Mouse (Mus musculus) myocyte (in vitro differentiated cells): ENCODE data around the gene Mki67. TPM values are rescaled to one million over a fixed set of nuclear protein-coding genes. Genes with fewer than 3 reads are reported as not detected.

Experiments used
- H3K27me3 ChIP-seq: one replicate; pipeline ENCODE4 v1.6.1; 2011; ENCODE audit not compliant: control insufficient read depth, insufficient read depth, insufficient read length
- H3K36me3 ChIP-seq: one replicate; pipeline ENCODE4 v1.6.1; 2011; ENCODE audit not compliant: control insufficient read depth, insufficient read depth
- H3K4me2 ChIP-seq: one replicate; pipeline ENCODE4 v1.6.1; 2011; ENCODE audit warnings: low read depth, control low read depth
- H3K4me3 ChIP-seq: one replicate; pipeline ENCODE4 v1.5.1; 2011; ENCODE audit warnings: mild to moderate bottlenecking, control low read depth, moderate library complexity
- H3K79me2 ChIP-seq: one replicate; pipeline ENCODE4 v1.6.1; 2011; ENCODE audit not compliant: control insufficient read depth, insufficient read depth
- H3ac ChIP-seq: one replicate; pipeline ENCODE4 v1.6.1; 2011; ENCODE audit not compliant: control insufficient read depth, insufficient read length
- CEBPB ChIP-seq: IDR thresholded peaks from 2 replicates; pipeline ENCODE4 v1.6.1; 2011; ENCODE audit warnings: mild to moderate bottlenecking, moderate library complexity; ENCODE audit not compliant: poor library complexity, insufficient read depth, severe bottlenecking
- E2F4 ChIP-seq: IDR thresholded peaks from one replicate; pipeline ENCODE4 v1.6.1; 2011; ENCODE audit warnings: mild to moderate bottlenecking, control low read depth, moderate library complexity; ENCODE audit not compliant: insufficient read depth
- MAX ChIP-seq: IDR thresholded peaks from one replicate; pipeline ENCODE4 v1.6.1; 2011; ENCODE audit warnings: low read depth, mild to moderate bottlenecking, control low read depth
- MYOD1 ChIP-seq, 3 experiments: IDR thresholded peaks; one replicate each; pipeline ENCODE4 v1.6.1; 2011; ENCODE audit warnings: control low read depth in 2 of 3, low read depth in 2 of 3, mild to moderate bottlenecking in 2 of 3, moderate library complexity in 1 of 3; ENCODE audit not compliant: insufficient read length in 2 of 3, control insufficient read depth in 1 of 3
- MYOG ChIP-seq, 3 experiments: IDR thresholded peaks; one replicate each; pipeline ENCODE4 v1.6.1; 2011; ENCODE audit warnings: control low read depth in 2 of 3, low read depth in 2 of 3, mild to moderate bottlenecking in 2 of 3; ENCODE audit not compliant: insufficient read length in 2 of 3, control insufficient read depth in 1 of 3, insufficient read depth in 1 of 3
- POLR2A ChIP-seq: IDR thresholded peaks from one replicate; pipeline ENCODE4 v1.6.1; 2011; ENCODE audit warnings: low read depth, mild to moderate bottlenecking, control low read depth, moderate library complexity; ENCODE audit not compliant: insufficient read length
- POLR2AphosphoS2 ChIP-seq: IDR thresholded peaks from one replicate; pipeline ENCODE4 v1.6.1; 2011; ENCODE audit warnings: low read depth, control low read depth; ENCODE audit not compliant: insufficient read length
- REST ChIP-seq: IDR thresholded peaks from one replicate; pipeline ENCODE4 v1.6.1; 2011; ENCODE audit warnings: mild to moderate bottlenecking, control low read depth, moderate library complexity; ENCODE audit not compliant: insufficient read depth, insufficient read length
- SRF ChIP-seq: IDR thresholded peaks from one replicate; pipeline ENCODE4 v1.6.1; 2011; ENCODE audit warnings: low read depth; ENCODE audit not compliant: control insufficient read depth, insufficient read length
- TCF12 ChIP-seq: IDR thresholded peaks from one replicate; pipeline ENCODE4 v1.6.1; 2011; ENCODE audit warnings: mild to moderate bottlenecking, control low read depth; ENCODE audit not compliant: poor library complexity, insufficient read depth, severe bottlenecking
- TCF3 ChIP-seq: IDR thresholded peaks from one replicate; pipeline ENCODE4 v1.6.1; 2011; ENCODE audit warnings: low read depth, control low read depth; ENCODE audit not compliant: insufficient read length
- USF1 ChIP-seq: IDR thresholded peaks from one replicate; pipeline ENCODE4 v1.6.1; 2011; ENCODE audit warnings: low read depth, mild to moderate bottlenecking, control low read depth, moderate library complexity
- polyA plus RNA-seq: library from polyadenylated mRNA; unstranded; fragments of >200 nt; fragmentation: generic; extraction: Trizol; gene quantifications from one replicate; pipeline ENCODE4 v1.2.1, GENCODE M21; 2012; ENCODE audit warnings: missing spikeins

Gene Mki67
- polyA plus RNA-seq, 1 experiment = 6.8 TPM

GRCm38 (mm10) chr7:135740453-135740852 is 24.3 kb upstream of the Mki67 start:
- Histone ChIP-seq H3K27me3 (no peaks in the 10 kb centered on the region), H3K36me3 (no peaks in the 10 kb centered on the region), H3K4me2 (no peak overlapping the region), H3ac (no peak overlapping the region), H3K79me2 (no peaks in the 10 kb centered on the region), H3K4me3 (no peak overlapping the region)
- TF ChIP-seq SRF (no peak), CEBPB (no peak), TCF12 (no peak), MYOD1 (IDR thresholded peaks at IDR 0.05; ENCODE audit: control insufficient read depth in 1 of 3, insufficient read length in 2 of 3, low read depth in 2 of 3) (no peak), TCF3 (no peak), MAX (no peak), POLR2A (no peak)

GRCm38 (mm10) chr7:135736581-135736886 is 20.4 kb upstream of the Mki67 start:
- Histone ChIP-seq H3ac (no peak overlapping the region), H3K4me2 (no peak overlapping the region), H3K27me3 (no peaks in the 10 kb centered on the region), H3K36me3 (no peaks in the 10 kb centered on the region), H3K79me2 (no peaks in the 10 kb centered on the region), H3K4me3 (no peak overlapping the region)
- TF ChIP-seq TCF3 = no peak
- no peak for TF ChIP-seq TCF12
- TF ChIP-seq MYOD1 (IDR thresholded peaks at IDR 0.05; ENCODE audit: control insufficient read depth in 1 of 3, insufficient read length in 2 of 3, low read depth in 2 of 3) = no peak

- TF ChIP-seq MAX (no peak), SRF (no peak), REST (no peak), E2F4 (no peak), TCF3 (no peak)
- Histone ChIP-seq H3ac (no peak overlapping the region), H3K27me3 (no peaks in the 10 kb centered on the region), H3K4me2 (no peak overlapping the region), H3K4me3 (no peak overlapping the region), H3K79me2 (no peaks in the 10 kb centered on the region), H3K36me3 (no peaks in the 10 kb centered on the region)
Measured at GRCm38 (mm10) chr7:135735691-135736580, 19.8 kb upstream of the Mki67 start.

- H3K4me3 ChIP-seq = no peak overlapping the region
- TF ChIP-seq MAX = no peak
- TF ChIP-seq POLR2AphosphoS2 = no peak
- TF ChIP-seq TCF12 = no peak
- TF ChIP-seq TCF3 = no peak
- TF ChIP-seq USF1 = no peak
- no peak for TF ChIP-seq SRF
- H3K4me2 ChIP-seq = no peak overlapping the region
- no peak overlapping the region for H3ac ChIP-seq
- H3K36me3 ChIP-seq = no peaks in the 10 kb centered on the region
- no peaks in the 10 kb centered on the region for H3K79me2 ChIP-seq
- no peaks in the 10 kb centered on the region for H3K27me3 ChIP-seq
Measured at GRCm38 (mm10) chr7:135734911-135735646, 18.9 kb upstream of the Mki67 start.

DNA sequence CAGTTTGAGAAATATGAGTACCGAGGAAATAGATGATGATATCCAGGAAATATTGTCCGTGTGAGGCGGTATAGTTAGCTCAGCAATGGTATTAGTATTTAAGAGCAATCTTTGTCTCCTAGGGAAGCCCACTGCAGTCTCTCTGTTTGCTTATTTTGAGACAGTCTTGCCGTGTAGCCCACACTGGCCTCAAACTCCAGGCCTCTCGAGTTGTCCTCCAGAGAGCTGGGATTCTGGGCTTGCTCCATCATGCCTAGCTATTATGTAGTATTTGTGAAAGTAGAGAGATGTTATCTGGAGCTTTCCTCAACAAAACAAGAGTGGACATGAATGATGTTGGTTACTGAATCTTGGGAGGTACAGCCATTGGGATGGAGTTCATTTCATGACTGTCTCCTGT is 18.2 kb upstream of the Mki67 start:
- Histone ChIP-seq H3ac (no peak overlapping the region), H3K4me2 (no peak overlapping the region), H3K4me3 (no peak overlapping the region), H3K36me3 (no peaks in the 10 kb centered on the region), H3K79me2 (no peaks in the 10 kb centered on the region), H3K27me3 (no peaks in the 10 kb centered on the region)
- no peak for TF ChIP-seq TCF3
- TF ChIP-seq CEBPB = no peak
- TF ChIP-seq MAX = no peak
- TF ChIP-seq REST = no peak
- TF ChIP-seq MYOD1 (IDR thresholded peaks at IDR 0.05; ENCODE audit: control insufficient read depth in 1 of 3, insufficient read length in 2 of 3, low read depth in 2 of 3) = no peak
- no peak for TF ChIP-seq USF1
- no peak for TF ChIP-seq MYOG (IDR thresholded peaks at IDR 0.05; ENCODE audit: control insufficient read depth in 1 of 3, insufficient read depth in 1 of 3, insufficient read length in 2 of 3, low read depth in 2 of 3)
- TF ChIP-seq TCF12 = no peak
- no peak for TF ChIP-seq POLR2AphosphoS2
- TF ChIP-seq POLR2A = no peak
- no peak for TF ChIP-seq E2F4
- no peak for TF ChIP-seq SRF
